Mouse (Mus musculus) embryo, embryonic 9.5 days (tissue): ENCODE results near the gene Smim12.

Experiments
- DNase-seq: peaks from one replicate; pipeline ENCODE4 v3.0.0-alpha.2; 2017; ENCODE audit errors: extremely low spot score

Smim12 gene

GRCm38 (mm10) chr4:127235742-127236487 is 7.7 kb upstream of the Smim12 start:
- DNase-seq, result peak; percentile 91

DNA sequence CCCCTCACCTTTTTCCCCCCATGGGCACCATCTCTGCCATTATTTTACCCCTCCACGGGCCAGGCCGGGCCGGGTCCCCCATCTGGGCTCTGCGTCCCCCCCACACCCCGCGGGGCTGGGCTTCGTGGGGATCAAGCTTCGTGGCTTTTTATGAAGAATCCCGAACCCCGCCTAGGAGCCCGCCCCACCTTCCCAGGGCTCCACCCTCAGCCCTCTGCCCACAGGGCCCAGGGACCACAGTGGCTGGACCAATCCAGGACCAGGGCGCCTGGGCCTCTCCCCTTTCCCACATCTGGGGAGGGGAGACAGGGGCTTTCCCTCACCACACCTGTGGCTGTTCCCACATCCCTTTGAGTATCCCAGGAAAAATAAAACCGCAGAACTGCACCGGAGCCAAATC is 7.0 kb upstream of the Smim12 start:
- DNase-seq, result peak; percentile 42

DNA sequence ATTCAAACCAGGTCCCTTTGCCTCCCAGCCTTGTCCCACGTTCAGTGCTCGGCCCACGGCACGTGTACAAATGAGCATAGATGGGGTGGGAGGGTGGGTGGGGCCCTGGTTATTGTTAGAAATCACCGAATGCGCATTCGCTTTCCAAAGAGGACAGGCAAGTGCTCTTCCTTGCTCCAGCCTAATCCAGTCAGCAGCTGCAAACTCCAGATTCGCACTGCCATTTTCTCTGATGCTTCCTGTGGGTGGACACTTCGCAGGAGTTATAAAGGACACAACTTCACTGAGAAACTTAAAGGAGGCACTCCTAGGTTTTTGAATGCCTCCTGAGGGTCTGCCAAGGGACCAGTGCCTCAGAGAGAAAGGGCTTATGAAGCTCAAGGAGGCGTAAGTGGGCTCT is 6.3 kb upstream of the Smim12 start:
- DNase-seq, result no peak

GRCm38 (mm10) chr4:127242696-127243095 is 888 bp upstream of the Smim12 start:
- no peak for DNase-seq

DNA sequence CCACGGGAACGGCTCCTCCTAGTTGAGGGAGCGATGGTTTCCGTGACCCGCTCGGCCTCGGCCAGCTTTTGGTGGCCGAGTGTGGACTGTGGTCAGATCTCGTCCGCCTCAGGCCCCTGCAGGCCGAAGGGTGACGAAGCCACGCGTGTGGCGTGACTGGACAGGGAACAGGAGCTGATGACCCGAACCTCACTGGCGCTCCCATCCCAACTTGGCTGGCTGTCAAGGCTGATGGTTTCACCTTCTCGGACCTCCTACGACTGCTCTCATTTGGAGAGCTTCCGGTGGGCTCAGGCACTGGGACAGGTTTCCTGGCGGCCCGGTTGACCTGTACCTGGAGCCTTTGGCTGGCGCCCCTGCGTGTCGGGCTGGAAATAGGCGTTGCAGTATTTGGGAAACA is 369 bp downstream of the Smim12 start:
- no peak for DNase-seq

DNA sequence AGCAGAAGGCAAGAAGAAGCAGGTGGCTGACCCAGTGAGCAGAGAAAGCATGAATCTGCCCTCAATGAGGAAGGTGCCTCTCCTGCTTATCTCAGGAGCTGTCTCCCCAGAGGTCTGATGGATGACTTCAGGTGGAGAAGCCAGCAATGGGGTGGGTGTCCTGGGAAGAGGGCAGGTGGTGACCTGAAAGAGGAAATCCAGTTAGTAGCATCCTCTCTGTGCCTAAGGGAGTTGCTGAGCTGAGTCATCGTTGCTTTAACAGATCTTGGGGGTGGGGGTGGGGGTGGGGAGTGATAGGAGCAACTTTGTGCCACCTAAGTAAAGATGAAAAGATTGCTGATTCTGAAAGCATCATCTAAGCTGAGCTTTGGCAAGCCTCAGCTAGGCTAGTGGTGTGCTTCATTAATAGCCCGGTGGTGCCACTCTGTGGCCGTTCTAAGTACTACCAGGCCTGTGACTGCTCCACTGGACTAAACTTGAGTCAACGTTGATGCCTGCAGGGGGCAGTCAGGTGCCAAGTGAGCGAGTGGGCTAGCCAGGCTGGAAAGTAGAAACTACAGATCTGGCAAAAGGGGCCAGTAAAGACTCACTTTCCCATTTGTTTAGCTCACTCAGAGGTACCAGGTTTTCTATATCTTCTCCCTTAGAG is 6.2 kb downstream of the Smim12 start:
- peak; percentile 87 for DNase-seq

DNA sequence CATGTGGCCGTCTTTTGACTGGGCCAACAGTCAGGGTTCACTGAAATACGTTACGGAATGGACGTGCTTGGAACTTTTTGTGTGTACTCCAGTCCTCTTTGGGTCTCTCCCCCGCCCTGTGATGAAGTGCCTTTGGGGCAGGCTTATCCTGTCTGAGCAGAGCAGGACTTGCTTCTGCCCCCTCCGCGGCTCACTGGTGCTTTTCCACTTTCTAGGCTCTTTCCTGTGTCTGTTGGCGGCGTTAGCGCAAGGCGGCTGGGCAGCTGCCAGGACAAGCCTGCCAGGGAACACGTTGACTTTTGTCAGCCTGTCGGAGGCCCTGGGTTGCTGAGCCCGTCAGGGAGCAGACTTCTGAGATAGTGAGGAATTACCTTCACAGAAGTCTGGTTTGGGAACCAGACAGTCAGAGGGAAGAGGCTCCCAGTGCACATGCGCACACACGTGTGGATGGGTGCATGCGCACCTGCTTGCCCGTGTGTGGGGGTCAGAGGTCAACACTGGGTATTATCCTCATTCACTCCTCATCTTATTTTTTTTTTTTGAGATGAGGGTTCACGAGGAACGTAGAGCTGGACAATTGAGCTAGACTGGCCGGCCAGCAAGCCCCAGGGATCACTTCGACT is 8.5 kb downstream of the Smim12 start:
- DNase-seq, result no peak

GRCm38 (mm10) chr4:127256739-127257138 is 13.2 kb downstream of the Smim12 start:
- no peak for DNase-seq

DNA sequence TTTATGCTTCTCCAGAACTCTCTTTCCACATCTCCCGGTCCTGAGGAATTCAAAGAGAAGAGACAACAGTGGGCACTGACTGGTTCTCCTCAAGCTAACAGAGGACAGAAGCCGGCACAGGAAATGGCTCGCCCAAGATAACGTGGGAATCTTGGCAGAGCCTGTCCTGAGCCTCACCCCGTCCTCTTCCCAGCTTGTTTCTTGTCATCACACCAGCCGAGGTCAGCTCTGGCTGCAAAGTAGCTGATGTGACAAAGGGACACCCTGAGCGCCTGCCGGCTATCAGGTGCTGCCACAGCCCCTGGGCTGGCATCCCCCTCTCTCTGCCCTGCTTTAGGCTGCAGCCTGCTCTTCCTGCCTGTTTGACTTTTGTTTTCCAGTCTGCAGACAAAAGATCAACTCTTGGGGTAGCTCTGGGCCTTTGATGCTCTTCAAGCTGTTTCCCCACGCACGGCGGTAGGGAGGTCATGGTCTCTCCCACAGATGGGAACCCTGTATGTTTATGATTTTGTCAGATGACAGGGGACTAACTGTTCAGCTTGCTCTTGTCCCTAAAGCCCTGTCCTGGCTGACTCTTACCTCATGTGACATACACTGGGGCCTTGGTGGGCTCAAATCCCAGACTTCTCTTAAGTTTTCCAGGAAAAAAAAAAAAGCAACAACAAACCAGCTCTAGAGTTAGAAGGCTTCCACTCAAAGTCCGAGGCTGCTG is 14.8 kb downstream of the Smim12 start:
- no peak for DNase-seq

DNA sequence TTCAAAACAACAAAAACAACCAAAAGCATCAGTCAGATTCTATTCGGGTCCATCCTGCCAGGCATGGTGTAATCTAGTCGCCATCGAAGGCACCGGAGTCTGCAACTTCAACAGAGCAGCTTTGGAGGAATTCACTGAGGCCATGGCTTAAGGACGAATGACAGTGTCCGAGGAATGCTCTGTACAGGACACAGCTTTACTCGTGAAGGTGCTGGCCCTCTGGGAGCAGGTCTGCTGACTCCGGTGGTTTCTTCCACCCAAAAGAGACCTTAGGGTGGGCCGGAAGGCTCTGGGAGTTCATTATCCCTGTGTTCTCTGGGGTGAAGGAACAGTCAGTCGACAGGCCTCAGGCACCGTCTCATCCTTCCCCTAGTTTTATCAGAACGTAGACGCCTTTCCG is 18.0 kb downstream of the Smim12 start:
- no peak for DNase-seq

GRCm38 (mm10) chr4:127263438-127264182 is 20.0 kb downstream of the Smim12 start:
- DNase-seq, result no peak

GRCm38 (mm10) chr4:127264183-127264554 is 20.6 kb downstream of the Smim12 start:
- no peak for DNase-seq

GRCm38 (mm10) chr4:127278451-127279001 is 34.9 kb downstream of the Smim12 start:
- DNase-seq, result no peak

DNA sequence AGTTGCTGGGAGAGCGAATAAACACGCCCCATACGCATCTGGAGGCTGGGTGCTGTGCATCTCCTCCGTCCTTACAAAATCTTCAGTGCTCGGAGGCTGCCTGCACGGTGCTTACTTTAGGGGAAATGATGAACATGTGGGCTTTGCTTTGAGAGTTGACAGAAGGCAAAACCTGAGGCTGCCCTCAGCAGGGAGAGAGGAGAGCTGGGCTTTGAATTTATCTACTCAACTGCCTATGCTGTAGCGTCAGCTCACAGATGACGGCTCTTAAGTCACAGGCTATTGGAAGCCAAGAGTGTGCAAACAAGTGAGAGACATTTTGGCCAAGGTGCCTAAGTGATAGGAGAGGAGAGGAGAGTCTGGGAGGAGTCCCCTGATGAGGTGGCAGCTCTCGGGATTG is 35.7 kb downstream of the Smim12 start:
- DNase-seq, result no peak

DNA sequence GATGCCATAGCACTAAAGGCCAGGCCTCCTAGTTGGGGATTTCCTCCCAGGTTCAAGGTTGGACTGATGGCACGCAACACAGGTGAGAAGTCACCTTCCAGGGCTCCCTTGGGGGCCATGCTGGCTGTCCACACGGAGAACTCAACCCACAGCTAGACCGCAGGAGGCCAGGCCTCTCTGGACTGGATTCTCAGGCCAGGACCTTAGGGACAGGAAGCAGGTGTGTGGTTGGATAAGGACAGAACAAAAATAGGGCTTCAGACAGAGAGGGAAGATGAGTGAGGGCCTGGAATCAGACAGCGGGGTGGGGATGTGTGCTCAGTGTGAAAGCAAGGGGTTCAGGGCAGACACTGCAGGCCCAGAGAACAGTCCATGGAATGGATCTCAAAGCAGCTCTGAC is 43.3 kb downstream of the Smim12 start:
- no peak for DNase-seq

DNA sequence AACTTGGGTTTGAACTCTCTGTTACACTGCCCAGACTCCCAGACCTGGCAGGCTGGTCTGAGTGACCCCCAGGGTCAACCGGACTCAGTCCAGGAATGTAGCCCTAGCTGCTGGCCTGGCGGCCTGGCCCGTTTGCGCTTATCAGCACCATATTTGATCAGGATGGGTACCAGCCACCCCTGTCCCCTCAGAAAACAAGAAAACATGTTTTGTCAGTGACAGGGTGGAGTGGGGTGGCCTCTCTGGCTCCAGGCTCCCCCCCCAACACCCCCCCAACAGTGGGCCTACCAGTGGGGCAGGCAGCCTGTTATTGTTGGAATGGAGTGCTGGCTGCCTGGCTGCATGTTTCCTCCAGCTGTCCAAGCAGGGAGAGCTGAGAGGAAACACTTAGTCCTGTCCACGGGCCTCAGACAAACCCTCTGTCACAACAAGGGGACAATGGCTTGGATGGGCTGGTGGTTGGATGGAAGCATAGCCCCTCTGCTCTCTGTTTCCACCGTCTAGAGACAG is 45.5 kb downstream of the Smim12 start:
- DNase-seq, result no peak

DNA sequence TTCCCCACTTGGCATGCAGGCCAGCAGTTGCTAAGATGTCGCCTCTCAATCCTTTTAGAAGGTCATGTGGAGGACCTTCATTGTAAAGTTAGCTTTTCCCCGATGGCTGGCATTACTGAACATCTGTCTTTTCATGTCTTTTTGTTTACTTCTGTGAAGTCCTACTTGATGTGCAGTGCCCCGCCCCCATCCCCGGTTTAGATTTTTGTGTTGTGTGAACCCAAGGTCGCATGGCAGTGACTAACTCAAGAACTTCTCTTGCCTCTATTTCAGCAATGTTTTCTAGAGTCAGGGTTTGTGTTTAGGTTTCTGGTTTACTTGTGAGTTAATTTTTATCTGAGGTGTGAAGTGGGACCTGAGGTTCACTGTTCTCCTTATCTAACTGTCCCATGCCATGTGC is 49.0 kb downstream of the Smim12 start:
- no peak for DNase-seq
